Mouse (Mus musculus) hindbrain, embryonic 15.5 days (tissue): Measurements from ENCODE around the gene Dab1. TPM values are rescaled to one million over a fixed set of nuclear protein-coding genes. Genes with fewer than 3 reads are reported as not detected.

Experiments used
- ATAC-seq: fragments of 200-750 bp; cut with Nextera tagmentation; 2 replicates; pipeline ENCODE4 v1.8.0; 2017; ENCODE audit warnings: low read depth, moderate number of reproducible peaks, moderate TSS enrichment; ENCODE audit not compliant: low FRiP score
- H3K27ac ChIP-seq: fragments of 300-500 bp; sonication (generic); replicated peaks from 2 replicates; pipeline ENCODE4 v1.5.1; 2015; ENCODE audit warnings: mild to moderate bottlenecking, inconsistent platforms
- H3K27me3 ChIP-seq: fragments of 300-500 bp; sonication (generic); 2 replicates; pipeline ENCODE4 v1.6.1; 2015; ENCODE audit warnings: control low read depth, inconsistent platforms
- H3K36me3 ChIP-seq: fragments of 300-500 bp; sonication (generic); 2 replicates; pipeline ENCODE4 v1.6.1; 2015; ENCODE audit warnings: control low read depth, inconsistent platforms
- H3K4me1 ChIP-seq: fragments of 300-500 bp; sonication (generic); replicated peaks from 2 replicates; pipeline ENCODE4 v1.6.1; 2015; ENCODE audit warnings: control low read depth, inconsistent platforms
- H3K4me2 ChIP-seq: fragments of 300-500 bp; sonication (generic); 2 replicates; pipeline ENCODE4 v1.6.1; 2015; ENCODE audit warnings: moderate library complexity, mild to moderate bottlenecking, inconsistent platforms
- H3K4me3 ChIP-seq: fragments of 300-500 bp; sonication (generic); 2 replicates; pipeline ENCODE4 v1.5.1; 2015; ENCODE audit warnings: mild to moderate bottlenecking, inconsistent platforms
- H3K9ac ChIP-seq: fragments of 300-500 bp; sonication (generic); 2 replicates; pipeline ENCODE4 v1.6.1; 2015; ENCODE audit warnings: inconsistent platforms
- H3K9me3 ChIP-seq: fragments of 300-500 bp; sonication (generic); 2 replicates; pipeline ENCODE4 v1.6.1; 2016; ENCODE audit warnings: control low read depth, inconsistent platforms
- WGBS: fragments of 180-500 bp; shearing (Covaris S2); methylation state at CpG from one replicate; pipeline ENCODE4 v1.1.7; 2015; 5-methylcytosine and 5-hydroxymethylcytosine counted together
- polyA plus RNA-seq: library from polyadenylated mRNA; unstranded; fragments of >200 nt; fragmentation: Nextera tagmentation; extraction: Ambion mirVana; gene quantifications from 2 replicates; pipeline ENCODE4 v1.2.1, GENCODE M21; 2015

The Dab1 gene
- polyA plus RNA-seq, 1 experiment from 2014 or later = 93.7 TPM

- Histone ChIP-seq H3K9me3 (no peaks in the 10 kb centered on the region), H3K36me3 (no peaks in the 10 kb centered on the region), H3K4me3 (no peak overlapping the region), H3K27ac (peak overlapping the region; percentile 39), H3K4me2 (no peak overlapping the region), H3K9ac (no peak overlapping the region), H3K4me1 (peaks cover 34% of the 10 kb centered on the region), H3K27me3 (no peaks in the 10 kb centered on the region)
- 24% methylated on average over 13 of the region's 13 CpGs for WGBS
- ATAC-seq = peak; percentile 58
These were observed 1100.0 kb downstream of the Dab1 start for GRCm38 (mm10) chr4:104718973-104719795.

GRCm38 (mm10) chr4:104723527-104724045 lies 1104.4 kb downstream of the Dab1 start:
- Histone ChIP-seq H3K27me3 (no peaks in the 10 kb centered on the region), H3K36me3 (no peaks in the 10 kb centered on the region), H3K4me2 (no peak overlapping the region), H3K9me3 (no peaks in the 10 kb centered on the region), H3K4me1 (peaks cover 25% of the 10 kb centered on the region), H3K4me3 (no peak overlapping the region), H3K27ac (0 out of 2 replicates have a peak overlapping the region, but pooled peaks have one; percentile 35), H3K9ac (no peak overlapping the region)
- ATAC-seq = no peak
- WGBS = 60% methylated on average over 6 of the region's 6 CpGs

- Histone ChIP-seq H3K4me2 (no peak overlapping the region), H3K9ac (no peak overlapping the region), H3K36me3 (no peaks in the 10 kb centered on the region), H3K4me3 (no peak overlapping the region), H3K27ac (0 out of 2 replicates have a peak overlapping the region, but pooled peaks have one; percentile 35), H3K4me1 (peaks cover 18% of the 10 kb centered on the region), H3K9me3 (no peaks in the 10 kb centered on the region), H3K27me3 (no peaks in the 10 kb centered on the region)
- 45% methylated on average over 5 of the region's 5 CpGs for WGBS
- no peak for ATAC-seq
These were observed 1105.1 kb downstream of the Dab1 start for GRCm38 (mm10) chr4:104724258-104724657.

GRCm38 (mm10) chr4:104725673-104726072 lies 1106.5 kb downstream of the Dab1 start:
- Histone ChIP-seq H3K4me2 (no peak overlapping the region), H3K36me3 (no peaks in the 10 kb centered on the region), H3K9me3 (no peaks in the 10 kb centered on the region), H3K27ac (no peak overlapping the region), H3K9ac (no peak overlapping the region), H3K4me1 (peaks cover 13% of the 10 kb centered on the region), H3K4me3 (no peak overlapping the region), H3K27me3 (no peaks in the 10 kb centered on the region)
- no peak for ATAC-seq
- WGBS = 45% methylated on average over 3 of the region's 3 CpGs

GRCm38 (mm10) chr4:104729185-104729584 lies 1110.0 kb downstream of the Dab1 start:
- Histone ChIP-seq H3K9ac (no peak overlapping the region), H3K27ac (no peak overlapping the region), H3K4me2 (no peak overlapping the region), H3K9me3 (no peaks in the 10 kb centered on the region), H3K4me3 (no peak overlapping the region), H3K4me1 (peaks cover 4% of the 10 kb centered on the region), H3K36me3 (no peaks in the 10 kb centered on the region), H3K27me3 (no peaks in the 10 kb centered on the region)
- 74% methylated on average over 8 of the region's 8 CpGs for WGBS
- ATAC-seq = no peak

GRCm38 (mm10) chr4:104746500-104746899 lies 1127.3 kb downstream of the Dab1 start:
- H3K9ac ChIP-seq = no peak overlapping the region
- no peaks in the 10 kb centered on the region for H3K27me3 ChIP-seq
- H3K4me3 ChIP-seq = no peak overlapping the region
- H3K9me3 ChIP-seq = no peaks in the 10 kb centered on the region
- H3K4me1 ChIP-seq = no peaks in the 10 kb centered on the region
- WGBS = 69% methylated on average over 6 of the region's 6 CpGs
- no peak overlapping the region for H3K27ac ChIP-seq
- ATAC-seq = no peak
- H3K36me3 ChIP-seq = no peaks in the 10 kb centered on the region
- no peak overlapping the region for H3K4me2 ChIP-seq

GRCm38 (mm10) chr4:104754090-104754489 lies 1134.9 kb downstream of the Dab1 start:
- Histone ChIP-seq H3K27me3 (no peaks in the 10 kb centered on the region), H3K36me3 (no peaks in the 10 kb centered on the region), H3K9ac (no peak overlapping the region), H3K4me2 (no peak overlapping the region), H3K4me3 (no peak overlapping the region), H3K4me1 (no peaks in the 10 kb centered on the region), H3K27ac (no peak overlapping the region), H3K9me3 (no peaks in the 10 kb centered on the region)
- no peak for ATAC-seq
- 84% methylated on average over 3 of the region's 3 CpGs for WGBS

- Histone ChIP-seq H3K4me1 (peaks cover 12% of the 10 kb centered on the region), H3K9me3 (no peaks in the 10 kb centered on the region), H3K4me3 (no peak overlapping the region), H3K4me2 (peak overlapping the region; percentile 18; the same call in 1 of the 2 replicates), H3K27me3 (no peaks in the 10 kb centered on the region), H3K27ac (peak overlapping the region; percentile 71), H3K36me3 (no peaks in the 10 kb centered on the region), H3K9ac (no peak overlapping the region)
- ATAC-seq = peak; percentile 91
- WGBS = 43% methylated on average over 13 of the region's 13 CpGs
These were observed 1141.9 kb downstream of the Dab1 start for GRCm38 (mm10) chr4:104760878-104761624.

GRCm38 (mm10) chr4:104766065-104766464 lies 1146.9 kb downstream of the Dab1 start, which contains the start of gene C8b:
Gene C8b, plus strand, starts transcription at chr4:104766317.
- peaks cover 6% of the 10 kb centered on the region for H3K4me1 ChIP-seq

GRCm38 (mm10) chr4:104768190-104768589 lies 1149.0 kb downstream of the Dab1 start:
- no peaks in the 10 kb centered on the region for H3K4me1 ChIP-seq
- no peak overlapping the region for H3K9ac ChIP-seq
- no peaks in the 10 kb centered on the region for H3K9me3 ChIP-seq
- no peaks in the 10 kb centered on the region for H3K36me3 ChIP-seq
- ATAC-seq = no peak
- H3K4me2 ChIP-seq = no peak overlapping the region
- no peaks in the 10 kb centered on the region for H3K27me3 ChIP-seq
- H3K4me3 ChIP-seq = no peak overlapping the region
- H3K27ac ChIP-seq = no peak overlapping the region
- WGBS = 83% methylated on average over 4 of the region's 4 CpGs

More at GRCm38 (mm10) chr4:104766065-104766464, 1146.9 kb downstream of the Dab1 start, which contains the start of gene C8b:
- no peak within 1 kb of the TSS for H3K27ac ChIP-seq
- H3K9me3 ChIP-seq = no peaks in the 10 kb centered on the region
- H3K4me2 ChIP-seq = no peak within 1 kb of the TSS
- H3K36me3 ChIP-seq = no peaks in the 10 kb centered on the region
- ATAC-seq = no peak
- no peaks in the 10 kb centered on the region for H3K27me3 ChIP-seq
- H3K9ac ChIP-seq = no peak within 1 kb of the TSS
- H3K4me3 ChIP-seq = no peak within 1 kb of the TSS
- 93% methylated on average over 8 of the region's 8 CpGs for WGBS

- H3K9me3 ChIP-seq = no peaks in the 10 kb centered on the region
- no peak overlapping the region for H3K4me3 ChIP-seq
- no peaks in the 10 kb centered on the region for H3K4me1 ChIP-seq
- no peaks in the 10 kb centered on the region for H3K36me3 ChIP-seq
- no peaks in the 10 kb centered on the region for H3K27me3 ChIP-seq
- 77% methylated on average over 8 of the region's 8 CpGs for WGBS
- no peak for ATAC-seq
- no peak overlapping the region for H3K4me2 ChIP-seq
- H3K9ac ChIP-seq = no peak overlapping the region
- H3K27ac ChIP-seq = no peak overlapping the region
These were observed 1150.4 kb downstream of the Dab1 start for GRCm38 (mm10) chr4:104769602-104770001.

- no peak for ATAC-seq
- Histone ChIP-seq H3K4me3 (no peak overlapping the region), H3K9ac (no peak overlapping the region), H3K4me1 (no peaks in the 10 kb centered on the region), H3K36me3 (no peaks in the 10 kb centered on the region), H3K27me3 (no peaks in the 10 kb centered on the region), H3K9me3 (no peaks in the 10 kb centered on the region), H3K27ac (no peak overlapping the region), H3K4me2 (no peak overlapping the region)
- WGBS = 53% methylated on average over 4 of the region's 4 CpGs
These were observed 1151.2 kb downstream of the Dab1 start for GRCm38 (mm10) chr4:104770331-104770730.
